Mouse (Mus musculus) heart, adult 18-20 months (tissue): ENCODE data around the gene Ang6. TPM values are rescaled to one million over a fixed set of nuclear protein-coding genes. Genes with fewer than 3 reads are reported as not detected.
A peak's percentile ranks its signal among the peaks of the same experiment; 100 is the strongest.
"Not testable (repeated sequence)": the region's sequence is repeated elsewhere in the genome, so short reads cannot be mapped to it uniquely, and the experiment has no call there.

Experiments used
- DNase-seq, 2 experiments: peaks; one replicate each; pipeline ENCODE4 v3.0.0; 2021 to 2022; ENCODE audit warnings: mixed read lengths in 1 of 2
- long read RNA-seq, 2 experiments: library from polyadenylated mRNA; stranded (forward); transcript quantifications; one replicate each; pipeline ENCODE4 v2.0.0; 2021
- total RNA-seq, 2 experiments: library from RNA; stranded (reverse); gene quantifications; 2 replicates each; pipeline ENCODE4 v1.2.3; 2021

Ang6 gene
- not detected for total RNA-seq
- long read RNA-seq, experiment 1, result 0 reads
- long read RNA-seq, experiment 2, result 0 reads

DNA sequence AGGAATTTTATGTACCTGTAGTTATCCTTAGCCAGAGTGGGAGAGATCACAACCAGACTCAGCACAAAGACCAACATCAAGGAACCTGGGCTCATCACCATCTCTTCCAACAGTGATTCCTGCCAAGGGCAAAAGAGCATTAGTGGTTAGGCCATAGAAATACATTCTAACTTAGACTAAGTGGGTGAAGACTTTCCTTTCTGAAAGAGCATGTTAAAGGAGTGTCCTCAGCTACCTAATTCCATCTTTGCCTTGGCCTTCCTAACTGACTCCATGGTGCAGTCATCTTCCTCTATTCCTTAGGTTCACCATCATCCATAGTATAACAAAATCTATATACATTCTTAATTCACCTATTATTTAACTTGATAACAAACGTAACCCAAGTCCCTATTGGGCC, at the start of gene Ang6:
TSS of gene Ang6 (minus strand) at position 101 of the 400 bp plus-strand sequence.
- no peak for DNase-seq

DNA sequence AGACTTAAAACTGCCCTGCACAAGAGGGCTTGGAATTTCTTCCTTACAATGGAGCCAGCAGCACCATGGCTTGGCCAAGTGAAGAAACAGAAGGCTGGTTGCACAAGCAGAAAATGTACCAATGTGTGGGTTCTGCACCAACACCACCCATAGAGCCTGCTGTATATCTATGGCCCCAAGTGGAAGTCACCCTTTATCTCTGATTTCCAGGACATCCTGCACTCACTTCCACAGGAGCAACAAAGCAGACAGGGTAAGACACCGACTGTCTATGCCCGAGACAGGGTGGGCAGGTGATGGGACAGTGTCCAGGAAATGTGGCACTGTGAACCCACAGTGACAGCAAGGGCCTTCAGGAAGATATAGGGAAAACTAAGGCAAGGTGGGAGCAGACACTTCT, 44.5 kb upstream of the Ang6 start:
- not testable (repeated sequence) for DNase-seq

DNA sequence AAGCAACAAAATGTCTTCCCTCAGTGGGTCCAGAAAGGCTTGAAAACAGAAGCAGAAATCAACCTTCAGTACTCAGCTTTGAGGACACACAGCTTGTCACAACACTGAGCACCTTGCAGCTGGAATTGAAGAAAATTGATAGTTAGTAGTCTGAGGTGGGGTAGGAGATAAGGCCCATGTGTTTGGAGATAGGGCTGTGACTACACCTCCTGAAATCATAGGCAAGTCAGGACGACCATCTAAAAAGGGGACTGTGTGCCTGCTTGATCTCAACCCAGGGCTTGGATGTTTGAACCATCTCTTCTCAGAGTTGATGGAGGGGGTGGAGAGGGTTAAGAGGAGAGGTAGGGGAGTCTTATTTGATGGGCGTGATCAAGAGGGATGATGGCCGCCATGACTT, 29.8 kb upstream of the Ang6 start:
- DNase-seq, result not testable (repeated sequence)

DNA sequence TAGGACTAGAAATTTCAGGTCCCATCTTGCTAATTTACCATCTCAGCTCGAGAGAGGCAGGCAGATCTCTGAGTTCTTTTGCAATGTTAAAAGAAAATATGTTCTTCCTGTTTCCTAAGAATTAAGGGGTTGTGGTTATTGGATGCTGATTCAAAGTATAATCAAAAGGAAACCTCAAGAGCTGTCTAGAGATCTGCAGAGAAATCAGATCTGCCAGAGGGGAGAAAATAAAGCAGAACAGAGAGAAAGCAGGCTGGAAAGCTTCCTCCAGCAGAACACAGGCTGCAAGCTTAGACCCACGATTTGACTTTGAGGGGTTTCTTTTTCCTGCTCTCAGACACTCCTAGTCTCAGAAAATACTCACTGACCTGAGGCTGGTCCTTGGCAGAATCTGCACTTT, 7.6 kb upstream of the Ang6 start:
- not testable (repeated sequence) for DNase-seq

DNA sequence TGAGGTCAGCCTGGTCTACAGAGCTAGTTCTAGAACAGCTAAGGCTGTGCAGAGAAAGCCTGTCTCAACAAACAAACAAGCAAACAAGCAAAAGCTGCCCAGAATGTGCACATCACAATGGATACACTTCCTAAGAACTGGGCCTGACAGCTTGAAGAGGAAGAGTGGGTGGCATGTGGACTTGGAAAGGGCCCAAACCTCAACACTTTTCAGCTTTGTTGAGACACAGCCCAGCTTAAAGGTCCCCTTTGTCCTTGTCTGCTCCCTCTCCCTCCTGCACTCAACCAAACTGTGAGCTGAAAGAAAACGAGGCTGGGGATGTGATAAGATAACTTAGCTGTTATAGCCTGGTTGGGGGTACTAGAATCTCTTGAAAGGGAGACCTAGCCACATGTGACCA, 6.0 kb upstream of the Ang6 start:
- not testable (repeated sequence) for DNase-seq

DNA sequence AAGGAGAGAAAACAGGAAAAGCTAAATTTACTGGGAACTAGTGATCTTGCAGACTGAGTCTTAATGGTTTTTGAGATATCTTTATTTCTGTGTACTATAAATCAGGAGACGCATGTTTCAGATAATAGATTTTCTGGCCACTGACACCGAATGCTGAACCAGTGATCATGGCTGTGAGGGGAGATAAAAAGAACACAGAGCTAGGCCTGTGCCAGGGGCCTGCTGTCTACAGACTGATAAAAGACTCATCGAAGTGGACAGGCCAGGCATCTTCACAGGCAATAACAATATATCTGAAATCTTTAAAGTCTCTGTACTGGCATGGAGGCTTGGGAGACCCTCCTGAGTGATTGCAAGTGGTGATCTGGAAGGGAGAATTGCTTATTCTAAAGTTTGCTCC, 469 bp downstream of the Ang6 start:
- no peak for DNase-seq

DNA sequence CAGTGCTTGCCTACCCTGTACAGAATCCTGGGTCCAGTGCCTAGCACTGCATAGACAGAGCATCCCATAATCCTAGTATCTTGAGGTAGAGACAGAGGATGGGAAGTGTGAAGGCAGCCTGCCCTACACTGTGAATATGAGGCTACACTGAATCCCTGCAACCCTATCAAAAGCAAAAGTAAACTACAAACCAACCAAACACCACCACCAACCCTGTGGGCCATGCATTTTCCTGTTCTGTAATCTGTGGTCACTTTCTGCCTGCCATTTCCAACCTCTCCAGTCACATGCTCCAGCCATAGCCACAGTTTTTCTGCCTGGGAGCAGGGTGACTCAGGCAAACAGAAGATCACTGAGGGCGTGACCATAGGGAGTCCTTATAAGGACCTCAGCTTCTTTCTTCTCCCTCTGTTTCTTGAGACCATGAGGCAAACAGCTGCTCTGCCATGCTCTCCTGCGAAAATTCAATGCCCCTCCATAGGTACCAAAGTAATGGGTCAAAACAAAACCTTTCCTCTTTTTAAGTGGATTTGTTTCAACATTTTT, 3.5 kb downstream of the Ang6 start:
- DNase-seq, result not testable (repeated sequence)

DNA sequence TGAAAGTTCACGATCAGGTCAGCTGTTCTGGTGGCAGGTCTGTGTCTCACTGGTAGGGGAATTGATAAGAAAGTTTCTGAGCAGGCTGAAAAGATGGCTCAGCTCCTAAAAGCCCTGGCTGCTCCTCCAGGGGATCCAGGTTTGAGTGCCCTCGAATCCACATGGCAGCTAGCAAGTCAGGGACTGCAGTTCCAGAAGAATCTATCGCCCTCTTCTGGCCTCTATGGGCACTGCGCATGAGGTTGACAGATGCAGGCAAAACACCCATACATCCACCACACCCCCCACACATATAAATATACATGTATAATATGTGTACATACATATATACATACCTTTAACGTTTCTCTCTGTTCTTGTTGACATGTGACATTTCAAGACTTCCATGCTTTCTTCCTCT, 14.7 kb downstream of the Ang6 start:
- DNase-seq, result peak; percentile 66 to 85

DNA sequence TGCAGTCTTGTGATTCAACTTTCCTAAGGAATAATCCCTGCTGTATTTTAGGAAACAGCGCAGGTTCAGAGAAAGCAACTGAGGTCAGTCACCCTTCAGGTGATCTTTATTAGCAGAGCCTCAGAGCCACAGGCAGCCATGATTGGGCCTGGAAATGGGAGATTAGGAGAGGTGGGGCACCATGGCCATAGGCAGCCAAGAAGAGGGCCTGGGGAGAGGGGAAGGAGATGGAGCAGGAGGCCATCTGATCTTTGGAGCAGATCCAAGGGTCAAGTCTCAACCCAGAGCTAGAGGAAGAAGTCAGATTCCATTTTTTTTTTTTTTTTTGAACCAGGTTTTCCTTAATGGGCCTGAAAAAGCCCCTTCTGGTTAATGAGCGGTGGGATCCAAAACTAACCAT, 15.9 kb downstream of the Ang6 start:
- DNase-seq, result no peak

DNA sequence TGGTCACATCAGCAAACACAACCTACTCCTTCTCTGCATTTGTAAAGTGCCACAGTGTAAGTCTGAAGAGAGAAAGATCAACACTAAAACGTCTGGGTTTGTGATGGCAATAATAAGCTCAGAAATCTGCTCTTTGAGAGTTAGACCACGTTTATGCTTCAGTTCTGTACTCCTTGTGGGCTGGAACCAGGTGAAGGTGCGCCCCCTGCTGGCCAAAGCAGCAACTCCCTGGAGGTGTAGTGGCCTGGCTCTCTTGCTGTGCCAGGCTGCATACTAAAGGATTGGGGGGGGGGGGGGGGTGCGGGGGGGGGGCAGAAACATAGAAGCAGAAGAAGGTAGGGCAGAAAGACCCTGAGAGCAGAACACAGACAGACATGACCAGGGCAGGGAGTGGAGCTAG, 18.2 kb downstream of the Ang6 start:
- peak; percentile 35 to 60 for DNase-seq

DNA sequence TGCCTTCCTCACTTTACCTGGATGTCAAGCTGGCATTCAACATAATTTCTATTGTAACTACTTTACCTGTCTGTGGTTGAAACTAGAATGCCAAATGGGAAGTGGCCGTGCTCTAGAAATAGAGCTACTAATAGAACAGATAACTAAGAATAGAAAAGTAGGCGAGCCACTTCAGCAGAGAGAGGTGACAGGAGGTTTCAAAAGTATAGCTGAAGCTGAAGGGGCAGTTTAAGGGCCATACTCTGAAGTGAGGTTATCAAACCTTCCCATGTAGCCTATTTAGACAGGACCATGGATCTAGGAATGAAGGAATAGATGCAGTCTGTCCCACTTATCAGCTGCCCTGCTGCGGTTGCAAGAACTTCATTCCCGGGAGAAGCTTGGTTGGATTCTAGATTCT, 18.6 kb downstream of the Ang6 start:
- DNase-seq, result peak; percentile 1 to 3

DNA sequence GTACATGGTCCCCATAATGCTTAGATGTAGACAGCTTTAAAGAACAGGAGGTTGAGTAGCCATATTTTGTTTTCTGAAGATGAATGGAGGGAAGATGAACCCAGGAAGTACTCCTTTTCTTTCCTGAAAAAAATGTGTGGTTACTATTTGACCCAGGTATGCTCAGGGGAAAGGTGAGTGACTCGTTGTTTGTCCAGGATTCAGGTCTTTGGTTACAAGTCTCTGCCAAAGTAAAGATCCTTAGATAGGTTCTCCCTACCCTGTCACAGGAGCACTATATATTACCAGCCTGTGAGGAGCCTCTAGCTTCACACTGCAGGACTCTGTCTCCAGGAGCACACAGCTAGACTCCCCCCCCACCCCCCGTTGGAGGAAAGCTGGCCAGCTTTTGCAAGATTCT, 45.3 kb downstream of the Ang6 start, which contains the start of gene Ang5:
TSS of gene Ang5 (plus strand) at position 301 of the 400 bp plus-strand sequence.
- DNase-seq, result not testable (repeated sequence)

DNA sequence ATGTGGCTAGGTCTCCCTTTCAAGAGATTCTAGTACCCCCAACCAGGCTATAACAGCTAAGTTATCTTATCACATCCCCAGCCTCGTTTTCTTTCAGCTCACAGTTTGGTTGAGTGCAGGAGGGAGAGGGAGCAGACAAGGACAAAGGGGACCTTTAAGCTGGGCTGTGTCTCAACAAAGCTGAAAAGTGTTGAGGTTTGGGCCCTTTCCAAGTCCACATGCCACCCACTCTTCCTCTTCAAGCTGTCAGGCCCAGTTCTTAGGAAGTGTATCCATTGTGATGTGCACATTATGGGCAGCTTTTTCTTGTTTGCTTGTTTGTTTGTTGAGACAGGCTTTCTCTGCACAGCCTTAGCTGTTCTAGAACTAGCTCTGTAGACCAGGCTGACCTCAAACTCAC, 47.0 kb downstream of the Ang6 start:
- not testable (repeated sequence) for DNase-seq

DNA sequence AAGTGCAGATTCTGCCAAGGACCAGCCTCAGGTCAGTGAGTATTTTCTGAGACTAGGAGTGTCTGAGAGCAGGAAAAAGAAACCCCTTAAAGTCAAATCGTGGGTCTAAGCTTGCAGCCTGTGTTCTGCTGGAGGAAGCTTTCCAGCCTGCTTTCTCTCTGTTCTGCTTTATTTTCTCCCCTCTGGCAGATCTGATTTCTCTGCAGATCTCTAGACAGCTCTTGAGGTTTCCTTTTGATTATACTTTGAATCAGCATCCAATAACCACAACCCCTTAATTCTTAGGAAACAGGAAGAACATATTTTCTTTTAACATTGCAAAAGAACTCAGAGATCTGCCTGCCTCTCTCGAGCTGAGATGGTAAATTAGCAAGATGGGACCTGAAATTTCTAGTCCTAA, 48.7 kb downstream of the Ang6 start:
- DNase-seq, result not testable (repeated sequence)

Other genes with a start within 250 kb of the Ang6 start
- gene Gm8180, start 217.5 kb downstream of the Ang6 start, total RNA-seq, result not detected
- not detected for gene Ear1, start 126.8 kb downstream of the Ang6 start, total RNA-seq
- not detected for gene Ear10, start 78.7 kb downstream of the Ang6 start, total RNA-seq
- 1 to 10 TPM; 4.2 to 4.5 TPM for gene Gm8113, start 76.9 kb downstream of the Ang6 start, total RNA-seq
- gene Ang5, start 45.2 kb downstream of the Ang6 start, total RNA-seq, result not detected
- gene Ear2, start 100.4 kb upstream of the Ang6 start, total RNA-seq, result under 1 TPM; 0.41 to 0.52 TPM
- not detected for gene Gm3327, start 121.6 kb upstream of the Ang6 start, total RNA-seq
- gene Gm8212, start 195.4 kb upstream of the Ang6 start, total RNA-seq, result not detected
- not detected for gene 4930503E14Rik, start 211.0 kb upstream of the Ang6 start, total RNA-seq